Comparison of ENCODE assay signal across 9 mouse cellular contexts in genomic region chr6:43666611-43667400, GRCm38 (mm10). TPM values are rescaled to one million over a fixed set of nuclear protein-coding genes. Genes with fewer than 3 reads are reported as not detected.
A peak's percentile ranks its signal among the peaks of the same experiment; 100 is the strongest.
DNase-seq lines count a peak whose midpoint lies in the region; ATAC-seq lines count a peak whose summit lies in the region.
"Had no signal": no experiment of that assay in that cellular context is flagged by ENCODE, and none has a peak within 500 bp of the region (broad histone marks: within the 10 kb centered on the region; RNA-seq: fewer than 3 reads in every experiment).

No protein-coding gene starts in this region.

- WGBS in heart, embryonic 14.5 days, result 78% methylated on average over 7 of the region's 7 CpGs
- 86% methylated on average over 7 of the region's 7 CpGs for WGBS in hindbrain, embryonic 10.5 days
- 91% methylated on average over 7 of the region's 7 CpGs for WGBS in midbrain, embryonic 11.5 days

- H3K36me3 ChIP-seq in heart, embryonic 14.5 days (ENCODE audit: control insufficient read depth, insufficient read depth, low read length), result no peaks in the 10 kb centered on the region
- H3K36me3 ChIP-seq in hindbrain, embryonic 10.5 days, result no peaks in the 10 kb centered on the region
- no peaks in the 10 kb centered on the region for H3K36me3 ChIP-seq in midbrain, embryonic 11.5 days (ENCODE audit: control insufficient read depth, insufficient read depth, low read length)

- no peak for ATAC-seq in heart, embryonic 14.5 days (ENCODE audit: insufficient number of reproducible peaks, insufficient read depth, low FRiP score, low read depth)
- ATAC-seq in midbrain, embryonic 11.5 days (ENCODE audit: low FRiP score), result no peak; the same call in 1 of the 2 replicates
- ATAC-seq in activated CD4-positive, CD25-positive, alpha-beta regulatory T cell, adult 4 months, result no peak

- 0 out of 2 replicates have a peak, but pooled peaks cover 4% of the 10 kb centered on the region for H3K9me3 ChIP-seq in heart, embryonic 14.5 days (ENCODE audit: control insufficient read depth, low read length)
- no peaks in the 10 kb centered on the region for H3K9me3 ChIP-seq in hindbrain, embryonic 10.5 days
- no peaks in the 10 kb centered on the region for H3K9me3 ChIP-seq in midbrain, embryonic 11.5 days (ENCODE audit: control insufficient read depth, low read length)

- DNase-seq in heart, postnatal 36 days, result no peak
- peak; percentile 18 for DNase-seq in NIH3T3 (ENCODE audit: low read depth)
- DNase-seq in hindbrain, embryonic 10.5 days (ENCODE audit: low spot score), result no peak
- DNase-seq in midbrain, embryonic 11.5 days (ENCODE audit: low spot score, missing footprints), result peak; percentile 83
- DNase-seq in B cell, adult 2 months, result no peak
- no peak for DNase-seq in thymus, adult 18-20 months

- H3K27ac ChIP-seq in heart, embryonic 14.5 days (replicated peaks in 1 of 2; ENCODE audit: control insufficient read depth in 1 of 2, insufficient read depth in 1 of 2, low read depth in 2 of 2, low read length in 2 of 2), result no peak overlapping the region
- peak overlapping the region; percentile 96 for H3K27ac ChIP-seq in hindbrain, embryonic 10.5 days
- peak overlapping the region; percentile 30; the same call in 1 of the 2 replicates for H3K27ac ChIP-seq in midbrain, embryonic 11.5 days (ENCODE audit: low read depth, low read length)

- peak overlapping the region; percentile 68 for H3K4me2 ChIP-seq in heart, embryonic 14.5 days (ENCODE audit: low read length)
- peak overlapping the region; percentile 49 for H3K4me2 ChIP-seq in midbrain, embryonic 11.5 days

- H3K9ac ChIP-seq in heart, embryonic 14.5 days (ENCODE audit: low read length), result peak overlapping the region; percentile 87
- peak overlapping the region; percentile 47 for H3K9ac ChIP-seq in midbrain, embryonic 11.5 days (ENCODE audit: low read length)

- no peaks in the 10 kb centered on the region for H3K27me3 ChIP-seq in heart, embryonic 14.5 days (ENCODE audit: control insufficient read depth, insufficient read depth, low read length)
- no peaks in the 10 kb centered on the region for H3K27me3 ChIP-seq in hindbrain, embryonic 10.5 days (ENCODE audit: insufficient read depth, poor library complexity, severe bottlenecking)
- H3K27me3 ChIP-seq in midbrain, embryonic 11.5 days (ENCODE audit: control insufficient read depth, insufficient read depth, low read length), result no peaks in the 10 kb centered on the region
- H3K27me3 ChIP-seq: Patski had no signal

- intact Hi-C loops in heart, postnatal 36 days (cut with DNase I), result loop anchor here (1.0 to 10.0 kb wide), 2 partner anchors 271 to 392 kb away; no protein-coding TSS in a partner anchor

- no peaks in the 10 kb centered on the region for H3K4me1 ChIP-seq in heart, embryonic 14.5 days (ENCODE audit: control insufficient read depth in 2 of 2, insufficient read depth in 2 of 2, low read length in 2 of 2)
- H3K4me1 ChIP-seq in hindbrain, embryonic 10.5 days (replicated peaks), result peaks cover 10% of the 10 kb centered on the region; the same call in 1 of the 2 replicates
- peaks cover 2% of the 10 kb centered on the region; the same call in 1 of the 2 replicates for H3K4me1 ChIP-seq in midbrain, embryonic 11.5 days (ENCODE audit: control insufficient read depth, insufficient read depth, low read length)

- peak overlapping the region; percentile 62 to 73; a peak in 3 of 4 replicates for H3K4me3 ChIP-seq in heart, embryonic 14.5 days (ENCODE audit: control insufficient read depth in 1 of 2, insufficient read depth in 1 of 2, low read depth in 1 of 2, low read length in 2 of 2)
- H3K4me3 ChIP-seq in hindbrain, embryonic 10.5 days, result peak overlapping the region; percentile 66
- H3K4me3 ChIP-seq in midbrain, embryonic 11.5 days (ENCODE audit: low read depth, low read length), result peak overlapping the region; percentile 54

RNA-seq across cellular contexts. Expression of gene Tpk1, which starts 0.7 kb away (rescaled TPM):
- 7.6 and 8.6 TPM in 2 replicates for polyA plus RNA-seq in heart, embryonic 14.5 days (2014; fragmentation: Nextera tagmentation; extraction: Ambion mirVana)
- total RNA-seq in heart, postnatal 36 days (2021), result 1 to 10 TPM; 2.8 to 2.9 TPM
- polyA plus RNA-seq in hindbrain, embryonic 10.5 days (2016; fragmentation: Nextera tagmentation; extraction: Ambion mirVana), result 4.3 and 5.5 TPM in 2 replicates
- polyA plus RNA-seq in midbrain, embryonic 11.5 days (2014; fragmentation: Nextera tagmentation; extraction: Ambion mirVana), result 4.9 and 6.0 TPM in 2 replicates
- 10 to 100 TPM in 1 of 2 experiments, 1 to 10 TPM in 1; 9.0 to 10.5 TPM for polyA plus RNA-seq in activated CD4-positive, CD25-positive, alpha-beta regulatory T cell, adult 4 months (2017; shearing (Covaris generic))

Comparison
In these comparisons a context has a peak if more than half of its experiments do, and no peak if none do; other contexts are left out.
1. H3K27ac ChIP-seq: peak in hindbrain, embryonic 10.5 days (single experiment) and midbrain, embryonic 11.5 days (single experiment); none in heart, embryonic 14.5 days (0 of 2).
2. DNase-seq: peak in NIH3T3 (single experiment) and midbrain, embryonic 11.5 days (single experiment); none in heart, postnatal 36 days (0 of 2), hindbrain, embryonic 10.5 days (single experiment), B cell, adult 2 months (0 of 2) and thymus, adult 18-20 months (0 of 2).
3. Peak in every context shown above with its lines, with median percentiles within 50 percentile points of each other: H3K4me3 ChIP-seq.